Mouse (Mus musculus): Measurements from ENCODE around the gene C1s2.

DNA sequence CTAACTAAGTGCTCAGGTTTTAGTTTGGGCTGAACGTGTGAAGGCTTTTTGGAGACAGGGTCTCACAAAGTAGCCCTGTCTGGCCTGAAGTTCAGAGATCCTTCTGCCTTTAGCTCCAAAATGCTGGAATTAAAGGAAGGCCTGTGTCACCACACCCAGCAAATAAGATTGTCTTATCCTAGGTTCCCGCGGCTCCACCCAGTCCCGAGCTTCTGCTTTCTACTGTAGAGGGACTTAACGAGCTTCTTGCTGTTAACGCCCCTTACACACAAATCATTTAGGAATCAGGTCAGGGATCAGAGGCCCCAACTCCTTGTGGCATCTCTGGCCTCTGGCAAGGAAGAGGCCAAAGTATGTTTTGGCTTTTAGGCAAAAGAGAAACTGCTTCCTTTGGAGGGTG, 36.2 kb upstream of the C1s2 start:
- TF ChIP-seq POLR2A (IDR thresholded peaks at IDR 0.05; ENCODE audit: borderline replicate concordance, control insufficient read depth, low read depth, low read length), result no peak
- TF ChIP-seq CTCF (IDR thresholded peaks at IDR 0.05; ENCODE audit: control insufficient read depth, insufficient read depth, low read length), result no peak

Measured in bone marrow, adult 2 months (tissue).